Mouse (Mus musculus) layer of hippocampus, postnatal 25 days (tissue): ENCODE data around the gene Il15ra. TPM values are rescaled to one million over a fixed set of nuclear protein-coding genes. Genes with fewer than 3 reads are reported as not detected.
A peak's percentile ranks its signal among the peaks of the same experiment; 100 is the strongest.

Experiments
- DNase-seq, 2 experiments: peaks; one replicate each; pipeline ENCODE4 v3.0.0; 2022; ENCODE audit warnings: mixed read lengths in 2 of 2, low spot score in 1 of 2; ENCODE audit errors: extremely low spot score in 1 of 2
- total RNA-seq, 2 experiments: library from RNA; stranded (reverse); gene quantifications; 2 replicates each; pipeline ENCODE4 v1.2.3; 2021

Gene Il15ra
- total RNA-seq, 2 experiments from 2014 or later = 3.1 to 6.4 TPM

DNA sequence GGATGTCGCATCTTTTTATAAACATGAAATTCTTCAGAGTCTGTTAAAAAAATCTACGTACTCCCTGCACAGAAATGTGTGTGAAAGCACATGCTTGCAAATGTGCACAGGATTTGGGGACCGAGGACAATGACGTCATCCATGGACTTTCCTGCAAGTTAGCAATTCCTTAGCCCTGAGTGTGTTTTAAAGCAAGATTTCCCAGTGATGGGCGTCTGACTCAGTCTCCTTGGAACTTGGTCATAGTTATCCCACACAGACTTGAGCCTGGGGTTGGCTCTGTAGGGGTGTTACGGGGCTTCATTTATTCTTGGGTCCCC, 1.6 kb downstream of the Il15ra start:
- DNase-seq = no peak

DNA sequence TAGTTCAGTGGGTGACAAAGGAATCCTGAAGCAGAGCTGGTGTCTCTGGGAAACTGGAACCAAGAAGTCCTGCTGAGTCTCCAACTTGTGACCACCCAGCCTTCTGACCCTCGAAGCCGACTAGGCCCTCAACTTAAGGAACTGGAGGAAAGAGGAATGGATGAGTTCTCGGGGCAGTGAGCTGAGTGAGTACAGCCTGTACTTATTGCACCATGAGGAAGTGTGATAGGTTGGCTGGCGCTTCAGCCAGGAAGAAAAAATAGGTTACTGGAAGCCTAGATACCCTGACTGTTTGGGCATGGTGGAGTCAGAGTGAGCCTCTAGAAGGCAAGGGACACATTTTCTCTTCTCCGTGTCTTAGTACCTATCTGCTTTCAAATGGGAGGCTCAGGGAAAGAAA, 3.4 kb downstream of the Il15ra start:
- no peak for DNase-seq

DNA sequence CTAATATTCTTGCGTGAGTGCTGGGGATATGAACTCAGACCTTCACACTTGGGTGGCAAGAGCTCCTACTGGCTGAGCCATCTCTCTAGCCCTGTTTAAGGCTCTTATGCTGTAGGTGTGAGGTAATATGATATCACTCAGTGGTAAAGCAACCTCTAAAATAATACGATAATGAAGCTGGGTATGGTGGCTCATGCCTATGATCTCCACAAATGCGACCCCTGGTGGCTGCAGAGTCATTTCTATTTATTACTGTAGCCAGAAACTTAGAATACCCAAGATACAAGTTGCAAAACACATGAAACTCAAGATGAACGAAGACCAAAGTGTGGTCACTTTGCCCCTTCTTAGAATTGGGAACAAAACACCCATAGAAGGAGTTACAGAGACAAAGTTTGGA, 5.0 kb downstream of the Il15ra start:
- DNase-seq = peak in 1 of 2 experiments; percentile 49

DNA sequence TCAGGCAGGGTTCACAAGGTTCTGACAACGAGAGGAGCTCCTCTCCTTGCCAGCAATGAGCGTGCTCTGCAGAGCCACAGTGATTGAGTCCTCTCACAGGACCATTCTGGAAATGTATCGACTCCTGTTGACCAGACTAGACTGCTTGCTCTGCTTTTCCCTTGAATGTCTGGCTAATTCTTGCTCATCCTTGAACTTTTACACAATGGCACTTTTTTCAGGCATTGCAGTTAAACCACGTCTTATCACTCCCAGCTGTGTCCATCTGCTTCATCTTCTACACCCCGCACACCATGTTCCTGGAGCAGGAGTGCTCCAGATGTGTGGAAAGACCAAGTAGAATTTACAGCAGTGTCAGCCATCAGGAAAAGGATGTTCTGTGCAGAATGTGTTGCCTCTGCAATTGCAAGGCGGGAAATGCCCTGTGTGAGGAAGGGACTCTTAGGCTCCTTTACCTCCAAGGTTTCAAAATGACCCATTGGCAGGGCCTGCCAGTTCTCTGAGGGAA, 7.4 kb downstream of the Il15ra start:
- no peak for DNase-seq

DNA sequence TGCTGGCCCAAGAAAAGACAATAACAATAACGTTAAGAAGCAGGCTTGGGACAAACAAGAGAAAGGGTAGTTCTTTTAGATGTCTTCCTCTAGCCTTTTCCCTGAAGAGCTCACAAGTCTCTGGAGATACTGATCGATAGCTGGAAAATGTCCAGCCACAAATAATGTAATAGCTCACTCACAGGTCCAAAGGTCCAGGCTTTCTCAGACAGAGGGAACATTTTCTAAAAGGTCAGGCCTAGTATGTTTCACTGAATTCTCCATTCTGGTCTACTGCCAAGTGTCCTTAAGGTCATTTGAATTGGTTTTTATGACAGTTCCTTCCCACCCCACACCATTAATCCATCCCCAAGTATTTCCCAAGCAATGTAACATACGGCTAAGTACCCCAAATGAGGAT, 7.9 kb downstream of the Il15ra start:
- DNase-seq = no peak

DNA sequence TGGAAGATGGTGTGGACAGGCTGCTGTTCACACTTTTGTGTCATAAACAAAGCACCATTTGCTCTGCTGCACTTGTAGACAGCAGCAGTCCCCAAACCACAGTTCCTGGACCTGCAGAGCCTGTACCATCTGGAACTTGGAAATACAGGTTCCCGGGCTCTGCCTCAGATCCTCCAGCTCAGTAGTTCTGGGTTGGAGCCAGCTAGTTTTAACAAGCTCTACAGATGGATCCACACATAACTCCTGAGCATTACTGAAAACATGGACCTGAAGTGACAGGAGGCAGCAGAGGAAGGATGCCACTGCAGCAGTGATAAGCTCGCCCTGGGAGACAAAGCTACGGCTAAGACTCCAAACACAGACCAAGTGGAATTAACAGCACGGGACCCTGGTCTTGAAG, 9.4 kb downstream of the Il15ra start:
- no peak for DNase-seq

DNA sequence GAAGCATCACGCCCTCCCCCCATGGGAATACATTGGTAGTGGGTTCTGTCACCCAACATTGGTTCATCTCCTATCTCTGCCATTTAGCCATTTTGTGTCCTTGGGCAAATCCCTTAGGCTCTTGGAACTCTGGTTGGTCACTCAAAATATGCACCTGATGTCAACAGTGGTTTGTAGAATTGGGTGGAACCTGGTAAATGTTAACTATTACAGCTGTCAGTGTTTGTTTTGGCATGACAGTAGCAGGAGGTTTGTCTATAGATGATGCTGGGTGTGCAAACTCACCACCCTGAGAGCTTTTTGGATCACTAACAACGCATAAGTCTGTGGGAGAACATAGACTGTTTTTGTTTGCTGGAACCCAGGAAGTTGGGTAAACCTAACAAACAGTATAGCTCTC, 13.5 kb downstream of the Il15ra start:
- DNase-seq = no peak

DNA sequence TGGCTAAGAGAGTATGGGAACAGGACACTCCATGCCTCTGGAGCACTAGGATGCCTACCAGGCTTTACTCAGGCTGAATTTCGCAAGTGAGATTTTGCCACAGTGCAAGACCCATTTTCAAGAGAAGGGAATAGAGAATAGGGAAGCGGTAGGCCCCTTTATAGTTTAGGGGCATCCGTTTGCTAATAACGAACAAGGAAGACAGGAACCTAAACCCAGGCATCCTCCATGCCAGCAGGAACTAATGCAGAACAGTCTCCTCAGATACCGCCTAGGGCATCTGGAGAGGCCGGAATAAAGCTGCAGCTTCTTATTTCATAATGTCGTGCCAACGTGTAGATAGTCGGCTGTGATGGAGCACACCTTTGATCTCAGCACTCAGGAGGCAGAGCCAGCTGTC, 17.5 kb downstream of the Il15ra start:
- no peak for DNase-seq

DNA sequence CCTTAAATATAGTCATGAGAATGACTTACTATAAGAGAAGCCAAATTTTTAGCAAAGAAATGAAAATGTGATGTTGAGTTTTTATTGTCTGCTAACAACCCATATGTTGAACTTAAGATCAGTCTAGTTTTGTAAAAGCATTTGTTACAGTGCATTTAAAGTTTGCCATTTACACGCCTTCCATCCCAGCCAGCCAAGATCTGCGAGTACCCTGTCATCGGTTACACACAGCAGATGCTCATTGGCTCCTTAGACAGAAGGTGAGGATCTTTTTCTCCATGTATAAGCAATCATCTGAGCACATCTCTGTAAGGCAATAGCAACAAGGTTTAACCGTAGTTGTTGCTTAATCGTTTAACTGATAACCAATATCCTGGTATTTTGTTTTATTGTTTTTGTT, 22.5 kb downstream of the Il15ra start:
- DNase-seq = no peak

DNA sequence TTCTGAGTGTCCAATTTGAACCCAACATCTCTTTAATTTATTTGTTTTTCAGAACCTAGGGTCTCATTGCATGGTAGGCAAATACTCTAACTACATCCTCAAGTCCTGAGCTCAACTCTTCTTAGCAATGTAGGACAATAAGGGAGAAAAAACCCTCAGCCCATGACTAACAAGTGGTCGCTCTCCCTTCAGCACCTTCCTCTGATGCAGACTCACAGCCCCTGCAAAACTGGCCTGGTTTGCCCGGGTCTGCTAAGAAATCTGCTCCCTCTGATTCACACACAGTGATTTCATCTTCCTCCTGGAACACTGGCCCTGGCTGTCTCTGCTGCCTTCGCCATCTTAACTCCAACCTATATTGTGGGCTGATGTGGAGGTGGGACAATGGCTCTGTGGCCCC, 24.0 kb downstream of the Il15ra start:
- no peak for DNase-seq

DNA sequence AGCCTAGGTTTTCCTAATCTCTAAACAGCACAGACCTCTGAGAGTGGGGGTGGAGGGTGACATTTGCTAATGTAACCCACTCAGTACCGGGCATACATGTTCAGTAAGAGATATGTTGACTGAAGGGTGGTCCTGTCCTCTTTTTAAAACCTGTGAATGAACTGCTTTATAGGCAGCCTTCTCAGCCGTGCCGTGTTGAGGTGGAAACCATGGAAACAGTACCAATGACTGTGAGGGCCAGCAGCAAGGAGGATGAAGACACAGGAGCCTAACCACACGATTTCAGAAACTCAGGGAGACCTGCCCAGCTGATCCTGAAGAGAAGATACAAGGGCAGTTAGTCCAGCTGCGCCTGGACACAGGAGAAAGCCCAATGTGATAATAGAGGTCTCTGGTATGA, 27.9 kb downstream of the Il15ra start:
- no peak for DNase-seq

DNA sequence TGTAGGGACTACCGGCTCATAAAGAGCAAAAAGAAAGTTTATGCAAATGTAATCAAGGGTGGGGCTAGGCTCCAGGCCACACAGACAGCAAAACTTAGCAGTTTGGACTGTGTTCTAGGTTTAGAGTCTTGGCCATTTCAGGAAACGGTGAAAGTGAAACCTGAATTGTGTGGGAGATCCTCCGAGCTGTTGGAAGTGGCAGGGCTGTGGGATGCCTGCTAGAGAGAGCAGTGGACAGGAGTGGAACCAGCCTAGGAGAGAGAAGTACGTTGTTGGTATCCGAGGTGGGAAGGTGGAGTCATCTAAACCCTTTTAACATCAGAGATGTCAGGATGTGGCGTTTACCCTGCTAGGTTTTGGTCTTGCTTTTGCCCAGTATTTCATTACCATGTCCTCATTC, 30.8 kb downstream of the Il15ra start:
- no peak for DNase-seq

DNA sequence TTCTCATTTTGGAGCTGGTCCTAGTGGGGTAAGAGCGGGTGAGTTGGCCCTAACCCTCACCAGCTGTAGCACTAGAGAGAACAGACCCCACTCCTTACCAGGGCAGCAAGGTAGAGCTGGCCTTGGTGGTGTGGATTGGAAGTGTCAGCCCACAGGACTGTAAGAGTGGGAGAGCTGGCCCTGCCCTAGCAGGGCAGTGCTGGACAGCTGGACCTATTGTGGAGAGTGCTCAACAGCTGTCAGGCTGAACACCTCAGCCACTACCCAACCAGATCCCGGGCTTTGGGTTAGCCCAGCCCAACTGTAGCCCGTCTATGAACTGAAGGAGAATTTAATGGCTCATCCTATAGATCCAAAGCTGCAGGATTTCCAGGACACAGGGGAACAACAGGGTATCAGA, 33.7 kb downstream of the Il15ra start:
- DNase-seq = no peak

DNA sequence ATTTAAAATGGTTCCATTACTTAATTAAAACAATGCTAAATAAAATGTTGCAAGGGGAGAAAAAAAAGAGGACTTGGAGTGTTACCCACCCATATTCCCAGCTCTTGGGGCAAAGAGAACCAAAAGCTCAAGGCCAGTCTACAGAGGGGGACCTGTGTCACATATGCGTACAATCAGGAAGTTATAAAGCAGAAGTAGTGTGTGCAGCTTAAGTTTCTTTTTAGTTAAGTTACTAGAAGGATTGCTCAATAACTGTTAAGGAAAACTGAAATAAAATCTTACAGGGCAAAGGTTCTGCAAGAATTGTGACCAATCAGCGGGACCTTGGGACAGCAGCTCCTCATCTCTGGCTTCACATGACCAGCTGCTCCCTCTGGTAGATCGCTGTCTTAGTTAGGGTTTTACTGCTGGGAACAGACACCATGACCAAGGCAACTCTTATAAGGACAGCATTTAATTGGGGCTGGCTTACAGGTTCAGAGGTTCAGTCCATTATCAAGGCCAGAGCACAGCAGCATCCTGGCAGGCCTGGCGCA, 34.5 kb downstream of the Il15ra start:
- DNase-seq = no peak

DNA sequence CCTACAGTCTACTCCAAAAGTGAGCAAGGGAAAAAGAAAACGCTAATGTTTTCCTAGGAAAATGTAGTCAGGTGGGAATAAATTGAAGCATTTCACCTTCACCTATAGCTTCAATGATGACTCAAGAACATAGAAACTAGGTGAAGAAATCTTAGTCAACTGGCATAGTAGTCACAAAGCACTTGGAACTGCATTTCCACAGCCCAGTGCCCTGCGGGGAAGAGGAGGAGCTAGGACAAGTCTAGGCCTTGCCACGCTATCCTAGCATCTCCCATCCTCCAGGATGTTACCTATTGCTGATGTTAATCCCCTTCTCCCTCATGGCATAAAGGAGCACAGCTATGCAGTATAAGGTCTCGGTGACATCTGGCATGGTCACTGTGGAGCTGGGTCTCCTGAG, 57.5 kb downstream of the Il15ra start:
- no peak for DNase-seq

DNA sequence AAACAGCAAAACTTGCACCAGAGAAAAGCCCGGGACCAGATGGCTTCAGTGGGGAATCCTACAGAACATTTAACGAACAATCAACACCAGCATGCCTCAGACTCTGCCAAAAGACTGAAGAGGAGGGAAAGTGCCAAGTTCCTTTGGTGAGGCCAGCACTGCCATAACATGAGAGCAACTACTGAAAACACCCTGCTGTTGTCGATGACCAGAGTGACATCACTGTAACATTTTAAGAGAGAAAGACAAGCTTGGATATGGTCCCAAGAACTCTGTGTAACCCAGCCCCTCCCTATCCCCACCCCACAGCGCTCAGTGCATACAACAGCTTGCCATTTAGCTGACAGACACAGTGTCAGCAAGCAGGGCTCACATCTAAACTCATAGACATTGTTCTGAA, 60.6 kb downstream of the Il15ra start:
- peak; percentile 37 to 40 for DNase-seq

DNA sequence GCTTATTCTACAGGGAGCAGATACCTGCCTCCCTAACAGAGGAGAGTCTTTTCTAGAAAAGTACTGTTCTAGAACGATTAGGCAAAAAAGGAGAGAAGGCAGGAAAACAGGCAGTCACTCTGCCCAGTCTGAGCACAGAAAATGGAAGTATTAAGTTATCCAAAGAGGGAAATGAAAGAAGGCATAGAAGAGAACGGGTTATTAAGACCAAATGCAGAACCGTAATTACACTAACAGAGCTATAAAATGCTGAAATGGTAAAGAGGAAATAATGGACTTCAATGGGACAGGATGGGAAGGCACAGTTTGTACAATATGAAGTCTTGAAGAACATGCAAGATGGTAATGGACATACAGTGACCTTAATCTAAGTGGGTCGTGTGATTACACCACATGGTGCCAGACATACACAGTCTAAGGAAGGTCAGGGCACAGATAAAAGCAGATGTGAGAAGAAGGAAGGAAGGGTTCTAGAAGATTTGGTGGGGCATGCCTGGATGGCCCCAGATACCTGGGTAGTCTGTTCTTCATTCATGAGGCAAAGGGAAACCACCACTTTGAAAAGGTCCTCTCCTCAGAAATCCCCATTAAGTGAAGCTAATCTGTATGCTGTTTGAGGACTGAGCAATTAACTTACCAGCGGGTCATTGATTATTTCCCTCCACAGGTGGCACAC, 61.5 kb downstream of the Il15ra start:
- no peak for DNase-seq

DNA sequence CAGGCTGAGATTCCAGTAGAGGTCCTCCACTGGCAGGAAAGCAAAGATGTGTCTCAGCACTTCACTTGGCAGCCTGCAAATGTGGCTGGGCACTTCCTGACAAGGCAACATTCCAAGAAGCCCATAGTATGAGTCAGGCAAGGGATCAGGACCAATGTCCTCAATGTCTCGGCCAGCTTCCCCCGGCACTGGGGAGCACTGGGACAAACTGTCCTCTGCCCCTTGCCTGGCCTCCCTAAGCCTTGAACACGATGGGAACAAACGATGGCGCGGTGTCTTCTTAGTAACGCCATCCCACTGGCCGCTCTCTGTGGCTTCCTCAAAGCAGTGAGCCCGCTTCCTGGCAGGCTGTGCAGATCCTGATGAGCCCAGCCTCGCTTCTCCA, 62.1 kb downstream of the Il15ra start:
- DNase-seq = no peak

DNA sequence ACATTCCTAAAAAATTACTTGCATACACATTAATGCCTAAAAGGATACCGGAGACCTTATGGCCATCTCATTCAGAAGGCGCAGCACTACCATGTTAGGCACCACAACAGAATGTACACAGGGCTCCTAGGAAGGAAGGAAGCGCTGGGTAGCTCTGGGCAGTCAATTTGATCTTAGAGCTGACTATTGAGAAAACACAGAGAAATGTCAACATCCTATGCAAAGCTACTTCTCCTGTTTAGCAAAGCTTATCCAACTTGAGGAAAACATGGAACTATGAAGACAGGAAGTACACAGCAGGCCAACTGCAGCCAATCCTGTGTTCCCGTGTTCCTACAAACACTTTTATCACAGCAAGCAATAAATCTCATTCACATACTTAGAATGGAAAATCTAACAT, 66.6 kb downstream of the Il15ra start:
- no peak for DNase-seq

DNA sequence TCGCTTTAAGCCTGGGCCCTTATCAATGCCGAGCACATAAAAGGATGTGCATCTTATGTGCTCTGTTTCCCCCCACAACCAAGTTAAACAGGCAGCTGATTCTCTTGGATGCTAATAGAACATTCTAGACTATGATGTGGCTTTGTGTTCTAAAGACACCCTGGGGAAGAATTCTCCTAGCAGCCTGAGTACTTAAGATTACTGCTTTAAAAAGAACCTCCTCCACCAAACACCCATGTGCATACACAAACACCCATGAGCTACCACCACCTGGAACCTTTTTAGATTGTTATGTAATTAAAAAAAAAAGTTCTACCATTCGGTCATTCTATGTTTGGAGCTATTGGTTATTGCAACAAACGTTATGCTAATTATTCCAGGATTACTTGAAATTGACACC, 67.3 kb downstream of the Il15ra start:
- DNase-seq = no peak

DNA sequence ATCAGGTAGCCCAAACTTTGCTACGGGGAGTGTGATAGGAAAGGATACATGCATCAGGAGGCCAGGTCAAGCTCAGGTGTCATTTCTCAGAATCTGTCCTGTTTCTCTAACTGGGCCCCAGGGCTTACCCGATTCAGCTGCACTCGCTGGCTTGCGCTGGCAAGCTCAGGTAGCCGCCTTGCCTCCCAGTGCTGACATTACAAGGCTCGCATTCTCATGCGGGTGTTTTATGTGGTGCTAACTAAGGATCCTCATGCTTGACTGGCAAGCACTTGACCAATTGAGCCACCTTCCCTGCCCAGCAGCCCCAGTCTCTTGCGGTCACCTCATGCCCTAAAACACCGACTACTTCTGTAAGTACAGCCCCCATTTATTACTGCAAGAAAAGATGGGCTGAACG, 69.3 kb downstream of the Il15ra start:
- no peak for DNase-seq

DNA sequence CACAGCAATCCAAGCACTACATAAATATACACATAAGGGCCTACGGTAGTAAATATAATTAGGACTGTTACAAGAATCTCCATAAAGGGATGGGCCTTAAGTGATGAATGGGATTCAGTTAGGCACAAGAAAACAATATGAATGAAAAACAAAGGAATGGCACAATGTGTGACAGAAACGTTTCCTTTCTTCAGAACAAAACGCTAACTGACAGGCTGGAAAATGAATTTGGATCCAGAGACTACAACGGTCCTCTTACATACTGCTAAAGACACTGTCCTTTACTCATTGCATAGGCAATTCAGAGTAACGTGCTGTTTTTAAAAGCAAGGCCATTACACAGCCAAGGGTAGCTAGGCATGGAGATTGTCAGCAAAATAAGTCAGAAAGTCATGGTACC, 70.0 kb downstream of the Il15ra start:
- no peak for DNase-seq

DNA sequence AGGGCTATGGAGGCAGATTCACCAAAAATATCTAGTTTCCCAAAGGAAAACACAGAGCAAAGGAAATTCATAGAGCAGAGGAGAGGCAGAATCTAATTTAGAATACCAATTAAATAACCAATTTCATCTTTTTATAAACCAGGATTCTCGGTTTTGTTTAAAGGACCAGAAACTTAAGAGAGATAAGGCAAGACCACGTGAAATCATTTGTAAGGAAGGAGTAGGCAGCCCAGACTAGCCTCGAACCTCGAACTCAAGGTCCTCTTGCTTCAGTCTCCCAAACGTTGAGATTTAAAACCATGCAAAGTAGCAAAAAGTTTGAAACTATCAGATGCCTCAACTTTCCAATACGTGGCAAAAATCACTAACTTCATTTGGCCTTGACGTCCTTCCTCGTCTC, 71.3 kb downstream of the Il15ra start:
- DNase-seq = no peak
